Mouse (Mus musculus) mouse embryonic stem cell (cell line): ENCODE measurements around the gene Ift122.

Experiments used
- in situ Hi-C, 2 experiments: fragments of 300-500 bp; cut with MboI; formaldehyde crosslinking; loops; 1 replicate in 1 of 2; 3 replicates in 1 of 2; pipeline ENCODE4 v1.14.3; 2019 to 2020; ENCODE audit warnings: low sequenced_read_pairs in 2 of 2, low pct_unique_long_range_greater_than_20kb in 1 of 2, mixed read lengths in 1 of 2; ENCODE audit not compliant: unreplicated experiment in 1 of 2

Ift122 gene

DNA sequence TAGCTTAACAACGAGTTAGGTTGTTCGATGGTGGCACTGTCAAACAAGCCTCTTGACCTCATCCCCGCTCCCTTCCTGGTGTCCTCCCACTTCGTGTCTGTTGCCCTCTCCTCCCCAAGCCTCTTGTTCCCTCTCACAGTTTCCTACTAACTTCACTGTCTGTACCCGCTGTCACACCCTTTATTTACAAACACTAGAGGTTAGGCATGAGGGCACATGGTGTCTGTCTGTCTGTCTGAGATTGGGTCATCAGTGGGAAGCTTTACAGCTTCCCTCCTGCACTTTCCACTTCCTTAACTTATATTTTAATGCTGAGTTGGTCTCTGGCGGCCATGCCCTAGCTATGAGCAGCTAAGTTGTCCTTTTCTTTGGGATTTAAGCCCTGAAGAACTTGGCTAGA is 26.5 kb downstream of the Ift122 start:
- in situ Hi-C loops, result loop anchor here in 1 of 2 experiments (10.0 kb wide), 1 partner anchor 125 kb away; no protein-coding TSS in a partner anchor

DNA sequence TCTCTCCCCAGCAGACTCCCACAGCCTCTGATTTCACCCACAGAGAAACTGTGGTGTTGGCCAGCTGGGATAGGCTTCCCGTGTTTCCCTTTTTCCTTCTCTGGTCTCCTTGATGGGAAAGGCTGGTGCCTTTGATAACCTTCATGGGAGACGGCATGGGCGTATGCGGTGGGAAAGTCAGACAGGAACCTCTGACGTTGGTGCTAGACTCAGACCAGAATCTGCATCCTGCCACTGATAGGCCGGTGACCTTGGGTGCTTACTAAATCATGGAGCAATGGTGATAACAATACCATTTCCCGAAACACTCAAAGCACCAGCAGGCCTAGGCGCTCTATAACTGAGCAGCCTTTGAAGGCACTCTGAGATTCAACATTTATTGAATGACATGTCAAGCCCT is 27.5 kb downstream of the Ift122 start:
- in situ Hi-C loops, result loop anchor here in 1 of 2 experiments (10.0 kb wide), 1 partner anchor 124 kb away; no protein-coding TSS in a partner anchor

DNA sequence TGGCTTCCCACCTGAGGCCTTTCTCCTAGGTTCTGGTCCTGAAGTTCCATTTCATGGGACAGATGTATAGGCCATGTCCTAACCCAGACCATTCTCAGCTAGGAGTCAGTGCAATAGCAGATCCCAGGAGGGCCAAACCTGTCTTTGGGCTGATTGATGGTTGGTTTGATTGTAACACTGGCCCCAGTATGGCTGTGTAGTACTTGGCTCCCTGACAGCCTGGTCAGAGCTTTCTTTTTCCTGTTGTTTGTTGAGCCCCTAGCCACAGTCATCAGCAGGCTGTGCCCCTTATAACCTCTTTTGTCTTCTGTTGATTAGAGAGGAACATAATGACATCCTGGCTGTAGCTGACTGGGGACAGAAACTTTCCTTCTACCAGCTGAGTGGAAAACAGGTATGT is 30.7 kb downstream of the Ift122 start:
- in situ Hi-C loops, result loop anchor here in 1 of 2 experiments (10.0 kb wide), 1 partner anchor 121 kb away; no protein-coding TSS in a partner anchor

DNA sequence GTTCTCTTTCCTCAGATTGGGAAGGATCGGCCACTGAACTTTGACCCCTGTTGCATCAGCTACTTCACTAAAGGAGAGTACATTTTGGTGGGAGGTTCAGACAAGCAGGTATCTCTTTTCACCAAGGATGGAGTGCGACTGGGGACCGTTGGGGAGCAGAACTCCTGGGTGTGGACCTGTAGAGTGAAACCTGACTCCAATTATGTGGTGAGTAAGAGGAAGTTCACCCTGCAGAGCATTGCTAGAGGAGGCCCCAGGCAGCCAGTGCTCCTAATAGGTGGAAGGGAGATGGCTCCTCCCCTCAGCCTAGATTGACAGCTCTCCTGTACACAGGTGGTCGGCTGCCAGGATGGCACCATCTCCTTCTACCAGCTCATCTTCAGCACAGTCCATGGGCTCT is 33.6 kb downstream of the Ift122 start:
- in situ Hi-C loops, result loop anchor here (5.0 to 10.0 kb wide), 2 partner anchors 118 to 120 kb away; no protein-coding TSS in a partner anchor

DNA sequence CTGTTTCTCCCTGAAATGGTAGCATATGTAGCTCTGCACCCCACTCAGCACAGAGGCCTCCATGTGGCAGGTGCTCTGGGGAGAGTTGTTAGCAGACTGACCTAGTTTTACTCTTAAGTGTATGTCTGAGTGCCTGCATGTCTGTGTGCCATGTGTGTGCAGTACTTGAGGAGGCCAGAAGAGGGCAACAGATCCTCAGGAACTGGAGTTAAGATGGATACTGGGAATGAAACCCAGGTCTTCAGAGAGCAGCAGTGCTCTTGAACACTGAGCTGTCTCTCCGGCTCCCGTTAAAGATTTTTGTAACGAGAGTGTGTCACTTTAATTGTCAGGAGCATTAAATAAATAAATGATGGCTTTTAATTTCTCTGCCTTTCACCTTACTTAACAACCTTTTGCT is 35.0 kb downstream of the Ift122 start:
- in situ Hi-C loops, result loop anchor here (5.0 to 10.0 kb wide), 2 partner anchors 117 to 119 kb away; no protein-coding TSS in a partner anchor

DNA sequence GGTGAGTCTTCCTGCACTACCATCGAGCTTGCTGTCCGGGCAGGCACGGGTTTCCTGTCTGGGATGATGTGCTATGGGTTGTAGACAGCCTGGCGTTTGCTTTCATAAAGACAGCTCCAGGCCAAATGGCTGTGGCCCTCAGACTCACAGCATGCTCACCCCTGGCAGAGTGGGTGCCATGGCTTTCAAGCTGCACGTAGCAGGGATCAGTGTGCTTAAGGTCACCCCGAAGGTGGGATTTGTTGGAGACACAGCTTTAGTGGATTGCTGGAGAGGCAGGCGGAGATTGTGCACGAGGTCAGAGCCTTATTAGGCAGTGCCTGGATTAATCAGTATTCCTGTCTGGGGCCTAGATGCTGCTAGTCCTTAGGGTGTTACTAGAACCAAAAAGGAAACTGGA is 37.3 kb downstream of the Ift122 start:
- in situ Hi-C loops, result loop anchor here in 1 of 2 experiments (10.0 kb wide), 1 partner anchor 244 kb away; no protein-coding TSS in a partner anchor

DNA sequence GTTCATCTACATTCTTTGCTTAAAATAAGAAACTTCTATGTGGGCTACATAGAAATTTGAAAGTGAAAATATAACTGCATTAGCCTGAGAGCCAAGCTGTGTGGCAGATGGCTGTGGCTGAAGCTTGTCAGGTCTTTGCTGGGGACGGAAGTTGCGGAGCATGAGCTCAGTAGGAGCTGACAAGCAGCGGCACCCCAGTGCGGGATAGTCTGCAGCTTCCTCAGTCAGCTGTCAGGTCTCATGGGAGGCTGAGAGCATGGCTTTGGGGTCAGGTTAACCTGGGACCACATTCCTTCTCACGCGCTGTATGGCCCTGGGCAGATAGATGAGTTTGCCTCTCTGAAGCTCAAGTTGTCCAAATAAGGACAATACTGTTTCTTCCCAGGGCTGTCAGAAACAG is 37.8 kb downstream of the Ift122 start:
- in situ Hi-C loops, result loop anchor here in 1 of 2 experiments (10.0 kb wide), 1 partner anchor 244 kb away; no protein-coding TSS in a partner anchor

DNA sequence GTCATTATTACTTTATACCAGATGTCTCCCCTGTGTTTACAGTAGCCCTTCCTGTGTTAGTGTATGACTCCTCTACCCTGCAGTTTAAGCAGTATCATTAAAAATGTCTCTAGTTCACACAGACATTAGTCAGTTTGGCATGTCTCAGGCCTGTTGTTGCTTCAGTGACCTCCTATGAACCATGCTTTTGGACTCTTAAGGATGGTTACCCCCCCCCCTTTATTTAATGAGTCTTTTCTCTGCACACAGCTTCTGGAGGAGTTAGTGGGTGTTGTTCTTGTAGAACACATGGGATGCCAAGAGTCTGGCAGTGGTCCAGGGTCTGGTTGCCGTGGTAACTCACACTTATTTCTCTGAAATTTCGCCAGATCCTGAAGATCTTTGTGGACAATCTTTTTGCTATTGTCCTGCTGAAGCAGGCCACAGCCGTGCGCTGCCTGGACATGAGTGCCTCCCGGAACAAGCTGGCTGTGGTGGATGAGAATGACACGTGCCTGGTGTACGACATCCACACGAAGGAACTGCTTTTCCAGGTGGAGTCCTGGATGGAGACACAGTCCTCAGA is 38.3 kb downstream of the Ift122 start:
- in situ Hi-C loops, result loop anchor here in 1 of 2 experiments (10.0 kb wide), 1 partner anchor 243 kb away; no protein-coding TSS in a partner anchor

DNA sequence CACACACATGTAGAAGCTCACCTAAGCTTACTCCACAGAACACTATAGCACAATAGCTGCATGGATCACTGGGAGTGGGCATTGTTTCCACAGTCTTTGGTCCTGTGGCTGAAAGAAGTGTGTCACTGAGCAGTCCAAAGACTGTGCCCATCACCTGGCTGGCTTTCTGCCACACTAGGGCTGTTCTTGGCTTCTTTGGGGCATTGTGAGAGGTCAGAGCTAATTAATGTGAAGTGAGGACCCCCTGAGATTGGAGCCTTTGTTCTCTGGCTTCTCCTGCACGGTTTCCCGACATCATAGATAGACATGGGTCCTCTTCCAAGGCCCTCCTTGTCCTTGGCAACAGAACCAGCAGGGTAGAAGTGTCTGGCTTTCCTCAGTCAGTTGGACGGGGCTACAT is 39.1 kb downstream of the Ift122 start:
- in situ Hi-C loops, result loop anchor here in 1 of 2 experiments (10.0 kb wide), 1 partner anchor 242 kb away; no protein-coding TSS in a partner anchor

DNA sequence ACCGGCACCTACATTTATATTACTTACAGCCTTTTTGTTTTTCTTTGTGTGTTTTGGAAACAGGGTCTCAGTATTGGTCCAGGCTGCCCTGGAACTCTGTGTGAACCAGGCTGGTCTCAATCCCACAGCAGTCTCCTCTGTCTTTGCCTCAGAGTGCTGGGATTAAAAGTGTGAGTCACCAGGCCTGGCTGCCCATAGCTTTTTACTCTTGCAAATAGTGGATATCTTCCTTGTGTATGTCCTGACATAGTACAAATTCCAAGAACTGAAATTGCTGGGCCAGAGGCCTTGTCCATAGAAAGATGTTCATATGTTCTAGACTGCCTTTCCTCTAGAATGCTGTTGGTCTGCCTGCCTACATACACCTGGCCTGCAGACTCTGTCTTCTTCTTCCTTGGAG is 43.1 kb downstream of the Ift122 start:
- in situ Hi-C loops, result loop anchor here in 1 of 2 experiments (10.0 kb wide), 1 partner anchor 238 kb away; no protein-coding TSS in a partner anchor

DNA sequence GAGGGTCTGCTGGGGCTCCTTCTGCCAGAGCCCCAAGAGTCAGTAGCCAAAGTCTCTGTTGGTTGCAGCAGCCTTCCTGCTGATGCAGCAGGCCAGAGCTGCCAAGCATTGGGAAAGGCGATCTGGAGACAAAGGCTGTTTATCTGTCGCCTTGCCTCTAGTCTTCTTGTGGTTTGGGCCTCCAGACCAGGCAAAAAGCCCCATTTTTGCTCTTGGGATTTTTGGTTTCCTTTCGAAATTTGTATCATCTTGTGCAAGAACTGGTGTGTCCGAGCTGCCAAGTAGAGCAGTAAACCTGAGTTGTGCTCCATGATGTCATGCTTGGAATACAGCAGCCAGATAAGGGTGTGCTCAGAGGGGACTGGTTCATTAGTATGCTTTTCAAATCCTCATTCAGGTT is 43.8 kb downstream of the Ift122 start:
- in situ Hi-C loops, result loop anchor here in 1 of 2 experiments (10.0 kb wide), 1 partner anchor 238 kb away; no protein-coding TSS in a partner anchor

DNA sequence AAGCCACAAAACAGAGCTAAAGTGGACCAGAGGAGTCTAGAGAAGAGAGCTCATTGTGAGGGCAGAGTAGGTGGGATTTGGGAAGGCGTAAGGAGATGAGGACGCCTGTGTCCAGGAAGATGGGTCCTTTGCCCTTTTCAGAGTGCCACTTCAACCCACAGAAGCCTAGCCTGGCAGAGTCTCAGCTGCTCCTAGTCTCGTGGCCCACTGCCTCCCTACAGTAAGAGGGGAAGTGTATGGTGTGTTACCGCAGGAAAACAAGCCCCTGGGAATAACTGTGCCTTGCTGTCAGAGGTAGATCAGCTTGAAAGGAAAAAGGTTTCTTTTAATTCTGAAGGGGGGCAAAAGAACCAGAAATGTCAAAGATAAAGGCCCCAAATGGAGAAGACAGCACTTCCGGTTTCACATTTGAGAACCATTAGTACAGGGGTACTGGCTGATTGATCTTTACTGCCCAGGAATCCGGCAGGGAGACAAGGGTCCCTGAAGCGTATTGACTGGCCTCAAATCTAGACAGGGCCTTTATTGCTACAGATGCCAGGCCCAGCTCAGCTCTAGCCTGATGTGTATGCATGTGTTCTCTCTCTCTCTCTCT is 44.8 kb downstream of the Ift122 start:
- in situ Hi-C loops, result loop anchor here in 1 of 2 experiments (10.0 kb wide), 1 partner anchor 237 kb away; no protein-coding TSS in a partner anchor

DNA sequence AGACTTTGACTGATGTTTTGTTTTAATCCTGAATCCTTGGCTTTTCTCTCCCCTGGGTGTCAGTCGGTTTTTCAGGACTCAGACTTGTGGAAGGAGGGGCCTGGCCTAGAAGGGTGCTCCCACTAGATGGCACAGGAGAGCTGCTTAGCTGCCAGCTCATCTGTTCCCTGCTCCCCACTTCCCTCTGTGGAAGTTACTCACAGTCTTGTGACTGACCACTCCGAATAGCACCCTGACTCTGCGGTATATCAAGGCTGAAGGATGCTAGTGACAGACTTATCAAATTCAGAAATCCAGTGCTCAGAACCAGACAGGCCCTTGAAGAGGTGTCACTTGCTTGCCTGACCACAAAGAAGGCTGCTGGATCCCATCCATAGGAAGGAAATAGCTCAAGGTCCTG is 47.8 kb downstream of the Ift122 start:
- in situ Hi-C loops, result loop anchor here in 1 of 2 experiments (25.0 kb wide), 1 partner anchor 236 kb away; no protein-coding TSS in a partner anchor

DNA sequence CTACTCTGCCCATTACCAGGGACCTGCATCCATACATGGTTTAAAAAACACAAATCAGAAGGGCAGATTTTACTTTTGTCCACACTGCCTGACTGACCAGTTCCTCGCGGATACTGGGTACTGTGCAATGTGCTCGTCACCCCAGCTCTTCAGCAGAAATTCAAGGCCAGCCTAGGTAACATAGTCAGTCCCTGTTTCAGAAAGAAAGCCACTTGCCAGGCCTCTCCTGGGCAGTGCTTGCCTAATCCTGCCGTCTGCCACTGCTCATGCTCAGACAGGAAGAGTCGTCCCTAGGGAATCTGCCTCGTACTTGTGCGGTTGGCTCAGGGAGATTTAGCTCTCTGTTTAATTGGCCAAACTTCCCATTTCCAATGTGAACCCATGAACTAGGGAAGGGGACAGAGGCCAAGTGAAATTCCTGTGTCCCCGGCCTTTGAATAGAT is 48.2 kb downstream of the Ift122 start:
- in situ Hi-C loops, result loop anchor here in 1 of 2 experiments (25.0 kb wide), 1 partner anchor 236 kb away; no protein-coding TSS in a partner anchor

DNA sequence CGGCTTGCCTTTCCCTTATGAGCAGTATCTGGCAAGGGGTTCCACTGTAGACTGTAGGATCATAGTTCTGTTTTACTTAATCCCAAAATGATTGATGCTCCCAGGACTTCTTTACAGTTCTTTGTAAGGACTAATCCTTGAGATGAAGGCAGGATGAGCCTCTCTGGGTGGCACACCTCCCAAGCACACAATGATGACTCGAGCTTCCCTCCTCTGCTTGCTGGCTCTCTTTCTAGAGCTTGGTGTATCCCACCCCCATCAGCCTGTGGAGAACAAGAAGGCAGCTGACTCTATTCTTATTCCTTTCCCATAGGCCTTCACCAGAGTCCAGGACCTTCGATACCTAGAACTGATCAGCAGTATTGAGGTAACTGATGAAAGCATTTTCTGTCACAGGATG is 49.3 kb downstream of the Ift122 start:
- in situ Hi-C loops, result loop anchor here in 1 of 2 experiments (25.0 kb wide), 1 partner anchor 235 kb away; no protein-coding TSS in a partner anchor

DNA sequence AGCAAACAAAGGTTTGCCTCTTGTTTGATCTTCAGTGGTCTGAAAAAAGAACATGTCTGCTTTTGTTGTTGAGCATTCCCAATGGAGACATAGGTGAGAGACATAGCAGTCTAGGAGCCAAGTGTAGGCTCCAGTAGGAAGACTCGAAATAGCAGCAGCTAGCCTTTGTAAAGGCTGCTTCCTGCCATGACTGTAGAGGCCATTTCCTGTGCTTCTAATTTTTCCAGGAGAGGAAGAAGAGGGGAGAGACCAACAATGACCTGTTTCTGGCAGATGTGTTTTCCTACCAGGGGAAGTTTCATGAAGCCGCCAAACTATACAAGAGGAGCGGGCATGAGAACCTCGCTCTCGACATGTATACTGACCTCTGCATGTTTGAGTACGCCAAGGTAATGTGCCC is 52.3 kb downstream of the Ift122 start:
- in situ Hi-C loops, result loop anchor here in 1 of 2 experiments (25.0 kb wide), 1 partner anchor 232 kb away; no protein-coding TSS in a partner anchor

DNA sequence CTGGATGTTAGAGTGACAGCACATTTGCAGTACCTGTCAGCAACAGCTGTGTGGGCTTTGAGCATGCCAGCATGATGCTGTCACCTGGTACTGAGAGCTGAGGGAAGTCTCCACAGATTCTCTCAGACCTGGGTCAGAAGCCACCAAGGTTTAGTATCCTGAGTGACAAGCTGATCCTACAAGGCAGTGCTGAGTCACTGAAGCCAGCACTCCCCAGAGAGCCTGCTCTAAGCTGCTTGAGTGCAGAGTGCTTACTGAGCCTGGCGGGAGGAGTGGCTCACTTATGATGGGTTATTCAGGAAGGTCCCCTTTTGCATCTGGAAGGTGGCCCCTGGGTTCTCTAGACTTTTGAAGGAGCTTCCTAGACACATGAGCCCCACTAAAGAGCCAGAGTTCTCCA is 53.2 kb downstream of the Ift122 start:
- in situ Hi-C loops, result loop anchor here in 1 of 2 experiments (25.0 kb wide), 1 partner anchor 231 kb away; no protein-coding TSS in a partner anchor

DNA sequence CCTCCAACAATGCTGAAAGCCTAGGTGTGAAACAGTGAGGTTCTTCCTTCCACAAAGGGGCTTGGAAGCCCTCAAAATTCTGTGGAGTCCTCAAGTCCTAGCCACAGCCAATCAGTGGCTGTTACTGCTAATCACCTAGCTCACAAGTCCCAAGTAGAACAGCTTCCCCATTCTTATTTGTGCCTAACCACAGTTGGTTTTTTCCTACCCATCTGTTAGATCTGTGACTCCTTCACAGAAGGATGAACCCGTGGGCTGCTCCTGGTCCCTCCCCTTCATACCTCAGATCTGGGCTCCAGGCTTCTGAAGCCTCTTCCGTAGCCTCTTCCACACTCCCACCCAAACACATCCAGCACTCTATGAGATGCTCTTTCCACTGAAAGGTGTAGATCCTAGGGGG is 53.6 kb downstream of the Ift122 start:
- in situ Hi-C loops, result loop anchor here in 1 of 2 experiments (25.0 kb wide), 1 partner anchor 230 kb away; no protein-coding TSS in a partner anchor

DNA sequence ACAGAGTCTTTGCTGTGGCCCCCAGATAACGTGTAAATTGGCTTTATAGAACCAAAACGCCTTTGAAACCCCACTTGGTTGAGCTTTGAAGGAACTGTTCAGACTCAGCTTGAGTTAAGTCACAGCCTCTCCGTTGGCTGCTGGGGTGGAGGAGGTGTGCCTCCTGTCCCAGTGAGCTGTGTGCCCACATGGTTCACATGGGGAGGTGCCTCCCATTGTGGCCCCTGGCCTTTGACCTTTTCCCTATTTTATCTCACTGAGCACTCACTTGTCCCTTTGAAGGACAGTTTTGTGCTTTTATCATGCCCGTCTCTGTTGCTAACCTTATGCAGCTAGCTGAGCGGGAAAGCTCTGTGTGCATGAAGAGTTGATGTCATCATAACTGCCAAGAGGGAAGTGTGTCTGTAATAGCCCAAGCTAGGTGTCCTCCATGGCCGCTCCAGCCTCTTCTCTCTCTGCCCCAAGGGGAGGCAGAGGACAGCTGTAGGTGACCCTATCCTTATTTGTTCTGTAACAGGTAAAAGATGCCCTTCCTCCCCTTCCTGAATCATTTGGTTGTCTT is 55.2 kb downstream of the Ift122 start:
- in situ Hi-C loops, result loop anchor here in 1 of 2 experiments (25.0 kb wide), 1 partner anchor 229 kb away; no protein-coding TSS in a partner anchor
